Mouse (Mus musculus) embryonic facial prominence, embryonic 12.5 days (tissue): ENCODE data around the gene Cit. TPM values are rescaled to one million over a fixed set of nuclear protein-coding genes. Genes with fewer than 3 reads are reported as not detected.

Source experiments
- ATAC-seq: fragments of 200-750 bp; cut with Nextera tagmentation; 2 replicates; pipeline ENCODE4 v1.8.0; 2017; ENCODE audit not compliant: insufficient number of reproducible peaks, insufficient read depth, low FRiP score, low TSS enrichment
- H3K27ac ChIP-seq: fragments of 300-500 bp; sonication (generic); 2 replicates; pipeline ENCODE4 v1.5.1; 2016; ENCODE audit warnings: mild to moderate bottlenecking
- H3K27me3 ChIP-seq: fragments of 300-500 bp; sonication (generic); 2 replicates; pipeline ENCODE4 v1.6.1; 2016; ENCODE audit warnings: mild to moderate bottlenecking, moderate library complexity
- H3K36me3 ChIP-seq: fragments of 300-500 bp; sonication (generic); 2 replicates; pipeline ENCODE4 v1.6.1; 2016; ENCODE audit warnings: mild to moderate bottlenecking
- H3K4me1 ChIP-seq: fragments of 300-500 bp; sonication (generic); 2 replicates; pipeline ENCODE4 v1.6.1; 2016
- H3K4me2 ChIP-seq: fragments of 300-500 bp; sonication (generic); replicated peaks from 2 replicates; pipeline ENCODE4 v1.6.1; 2016; ENCODE audit warnings: mild to moderate bottlenecking, moderate library complexity
- H3K4me3 ChIP-seq: fragments of 300-500 bp; sonication (generic); 2 replicates; pipeline ENCODE4 v1.5.1; 2016; ENCODE audit warnings: mild to moderate bottlenecking
- H3K9ac ChIP-seq: fragments of 300-500 bp; sonication (generic); 2 replicates; pipeline ENCODE4 v1.6.1; 2016; ENCODE audit warnings: mild to moderate bottlenecking, moderate library complexity
- H3K9me3 ChIP-seq: fragments of 300-500 bp; sonication (generic); 2 replicates; pipeline ENCODE4 v1.6.1; 2016; ENCODE audit warnings: mild to moderate bottlenecking, moderate library complexity
- WGBS: fragments of 180-500 bp; shearing (Covaris S2); methylation state at CpG from one replicate; pipeline ENCODE4 v1.1.7; 2016; 5-methylcytosine and 5-hydroxymethylcytosine counted together
- polyA plus RNA-seq: library from polyadenylated mRNA; unstranded; fragments of >200 nt; fragmentation: Nextera tagmentation; extraction: Ambion mirVana; gene quantifications from 2 replicates; pipeline ENCODE4 v1.2.1, GENCODE M21; 2016

The Cit gene
- polyA plus RNA-seq, 1 experiment from 2014 or later = 36.3 TPM

- Histone ChIP-seq H3K4me3 (no peak overlapping the region), H3K36me3 (no peaks in the 10 kb centered on the region), H3K27ac (no peak overlapping the region), H3K9me3 (no peaks in the 10 kb centered on the region), H3K4me1 (no peaks in the 10 kb centered on the region), H3K9ac (no peak overlapping the region), H3K27me3 (no peaks in the 10 kb centered on the region), H3K4me2 (no peak overlapping the region)
- WGBS = 61% methylated on average over 6 of the region's 6 CpGs
- ATAC-seq = no peak
These were observed 7.0 kb upstream of the Cit start for GRCm38 (mm10) chr5:115838059-115838458.

GRCm38 (mm10) chr5:115840453-115840852, 4.6 kb upstream of the Cit start:
- WGBS = 84% methylated on average over 5 of the region's 5 CpGs
- H3K27me3 ChIP-seq = no peaks in the 10 kb centered on the region
- peaks cover 7% of the 10 kb centered on the region for H3K4me1 ChIP-seq
- no peaks in the 10 kb centered on the region for H3K36me3 ChIP-seq
- no peak for ATAC-seq
- H3K4me3 ChIP-seq = no peak overlapping the region
- H3K9me3 ChIP-seq = no peaks in the 10 kb centered on the region
- H3K27ac ChIP-seq = no peak overlapping the region
- no peak overlapping the region for H3K9ac ChIP-seq
- no peak overlapping the region for H3K4me2 ChIP-seq

DNA sequence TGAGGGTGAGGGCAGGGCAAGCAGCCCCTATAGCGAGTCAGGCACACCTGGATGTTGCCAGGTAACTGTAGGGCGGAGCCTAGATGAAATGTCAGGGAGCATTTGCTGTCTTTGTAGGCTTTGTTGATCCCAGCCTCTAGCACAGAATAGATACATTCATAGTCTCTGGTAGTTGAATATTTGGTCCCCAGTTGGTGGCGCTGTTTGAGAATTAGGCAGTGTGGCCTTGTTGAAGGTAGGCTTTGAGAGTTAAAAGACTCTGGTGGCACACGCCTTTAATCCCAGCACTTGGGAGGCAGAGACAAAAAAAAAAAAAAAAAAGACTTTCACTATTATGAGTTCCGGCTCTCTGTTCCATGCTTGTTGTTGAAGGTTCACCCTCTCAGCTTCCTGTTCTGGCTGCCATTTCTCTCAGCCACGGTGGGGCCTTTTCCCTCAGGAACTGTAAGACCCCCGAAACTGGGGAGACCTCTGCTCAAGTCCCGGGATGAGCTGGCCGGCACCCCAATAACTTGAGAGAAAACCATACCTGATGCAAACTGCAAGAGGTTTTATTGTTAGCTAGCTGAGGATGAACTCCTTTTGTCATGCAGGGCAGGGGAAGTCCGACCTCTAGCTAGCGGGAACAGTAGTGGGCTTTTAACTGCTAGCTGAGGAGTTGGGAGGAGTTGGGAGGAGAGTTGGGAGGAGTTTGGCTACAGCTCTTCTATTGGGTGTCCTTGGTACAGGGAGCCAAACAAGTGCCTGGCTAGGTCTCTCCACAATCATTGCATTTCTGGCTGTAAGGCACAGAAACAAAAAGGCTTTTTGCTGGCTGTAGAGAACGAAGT, 3.9 kb upstream of the Cit start:
- Histone ChIP-seq H3K4me2 (no peak overlapping the region), H3K4me1 (peaks cover 14% of the 10 kb centered on the region), H3K9me3 (no peaks in the 10 kb centered on the region), H3K27me3 (no peaks in the 10 kb centered on the region), H3K36me3 (no peaks in the 10 kb centered on the region), H3K27ac (no peak overlapping the region), H3K9ac (no peak overlapping the region), H3K4me3 (no peak overlapping the region)
- 74% methylated on average over 12 of the region's 12 CpGs for WGBS
- no peak for ATAC-seq

DNA sequence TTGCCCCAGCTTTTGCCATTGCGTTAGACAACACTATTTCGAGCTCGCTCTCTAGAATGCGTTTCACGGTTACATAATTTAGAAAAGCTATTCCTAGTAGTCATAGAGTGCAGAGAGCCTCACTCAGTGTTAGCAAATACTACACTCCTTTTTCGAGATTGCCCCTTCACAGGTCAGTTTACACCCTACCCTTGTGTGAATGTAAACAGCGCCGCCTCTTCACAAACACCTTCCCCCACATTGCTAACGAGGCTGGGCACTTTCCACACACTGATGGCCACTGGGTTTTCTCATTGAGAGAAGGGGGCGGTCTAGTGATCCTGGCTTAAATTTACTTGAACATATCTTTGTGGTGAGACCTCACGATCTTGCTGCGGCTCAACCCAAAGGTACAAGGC, 711 bp upstream of the Cit start:
- H3K4me3 ChIP-seq = peak overlapping the region; percentile 75
- H3K27me3 ChIP-seq = no peaks in the 10 kb centered on the region
- 3% methylated on average over 12 of the region's 12 CpGs for WGBS
- H3K9ac ChIP-seq = peak overlapping the region; percentile 44
- H3K36me3 ChIP-seq = peaks cover 3% of the 10 kb centered on the region; the same call in 1 of the 2 replicates
- peak overlapping the region; percentile 89 for H3K4me2 ChIP-seq
- no peaks in the 10 kb centered on the region for H3K9me3 ChIP-seq
- H3K27ac ChIP-seq = no peak overlapping the region
- ATAC-seq = no peak
- peaks cover 20% of the 10 kb centered on the region for H3K4me1 ChIP-seq

- 33% methylated on average over 8 of the region's 8 CpGs for WGBS
- no peak for ATAC-seq
- Histone ChIP-seq H3K27me3 (no peaks in the 10 kb centered on the region), H3K9ac (peak overlapping the region; percentile 78), H3K4me1 (peaks cover 20% of the 10 kb centered on the region), H3K4me2 (peak overlapping the region; percentile 89), H3K36me3 (peaks cover 10% of the 10 kb centered on the region), H3K27ac (no peak overlapping the region), H3K9me3 (no peaks in the 10 kb centered on the region), H3K4me3 (peak overlapping the region; percentile 75)
These were observed 627 bp downstream of the Cit start for GRCm38 (mm10) chr5:115845635-115846174.

- Histone ChIP-seq H3K4me3 (no peak overlapping the region), H3K4me2 (no peak overlapping the region), H3K9ac (no peak overlapping the region), H3K9me3 (no peaks in the 10 kb centered on the region), H3K27me3 (no peaks in the 10 kb centered on the region), H3K4me1 (peaks cover 20% of the 10 kb centered on the region), H3K36me3 (peaks cover 18% of the 10 kb centered on the region), H3K27ac (no peak overlapping the region)
- no peak for ATAC-seq
- WGBS = 87% methylated on average over 8 of the region's 8 CpGs
These were observed 2.1 kb downstream of the Cit start for GRCm38 (mm10) chr5:115847166-115847565.

- 86% methylated on average over 7 of the region's 7 CpGs for WGBS
- Histone ChIP-seq H3K4me1 (peaks cover 20% of the 10 kb centered on the region), H3K9ac (no peak overlapping the region), H3K36me3 (peaks cover 29% of the 10 kb centered on the region), H3K4me2 (no peak overlapping the region), H3K27ac (no peak overlapping the region), H3K9me3 (no peaks in the 10 kb centered on the region), H3K27me3 (no peaks in the 10 kb centered on the region), H3K4me3 (no peak overlapping the region)
- ATAC-seq = no peak
These were observed 3.4 kb downstream of the Cit start for GRCm38 (mm10) chr5:115848463-115848862.

DNA sequence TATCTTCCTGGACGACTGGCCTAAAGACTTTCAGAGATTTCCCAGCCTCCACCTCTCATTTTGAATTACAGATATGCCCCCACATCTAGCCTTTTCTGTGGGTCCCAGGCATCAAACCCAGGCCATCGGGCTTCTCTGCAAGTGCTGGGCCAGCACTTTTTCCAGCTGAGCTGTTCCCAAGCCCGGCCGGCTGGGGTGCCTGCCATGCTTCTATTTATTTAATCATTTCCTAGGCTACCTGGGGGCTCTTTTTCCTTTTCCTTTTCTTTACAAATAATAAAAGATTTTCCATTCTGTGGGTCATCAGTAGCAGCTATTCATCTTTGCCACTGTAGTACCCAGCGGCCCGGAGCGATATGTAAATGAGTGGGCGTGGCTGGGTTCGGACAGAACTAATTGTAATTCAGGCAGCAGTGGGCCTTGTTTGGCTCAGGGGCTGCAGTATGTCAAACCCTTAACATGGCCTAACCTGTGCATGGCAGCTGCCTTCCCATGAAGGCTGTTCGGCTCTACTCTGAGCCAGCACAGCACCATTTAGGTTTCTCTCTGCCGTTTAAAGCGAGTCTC, 4.3 kb downstream of the Cit start:
- H3K36me3 ChIP-seq = peaks cover 37% of the 10 kb centered on the region

DNA sequence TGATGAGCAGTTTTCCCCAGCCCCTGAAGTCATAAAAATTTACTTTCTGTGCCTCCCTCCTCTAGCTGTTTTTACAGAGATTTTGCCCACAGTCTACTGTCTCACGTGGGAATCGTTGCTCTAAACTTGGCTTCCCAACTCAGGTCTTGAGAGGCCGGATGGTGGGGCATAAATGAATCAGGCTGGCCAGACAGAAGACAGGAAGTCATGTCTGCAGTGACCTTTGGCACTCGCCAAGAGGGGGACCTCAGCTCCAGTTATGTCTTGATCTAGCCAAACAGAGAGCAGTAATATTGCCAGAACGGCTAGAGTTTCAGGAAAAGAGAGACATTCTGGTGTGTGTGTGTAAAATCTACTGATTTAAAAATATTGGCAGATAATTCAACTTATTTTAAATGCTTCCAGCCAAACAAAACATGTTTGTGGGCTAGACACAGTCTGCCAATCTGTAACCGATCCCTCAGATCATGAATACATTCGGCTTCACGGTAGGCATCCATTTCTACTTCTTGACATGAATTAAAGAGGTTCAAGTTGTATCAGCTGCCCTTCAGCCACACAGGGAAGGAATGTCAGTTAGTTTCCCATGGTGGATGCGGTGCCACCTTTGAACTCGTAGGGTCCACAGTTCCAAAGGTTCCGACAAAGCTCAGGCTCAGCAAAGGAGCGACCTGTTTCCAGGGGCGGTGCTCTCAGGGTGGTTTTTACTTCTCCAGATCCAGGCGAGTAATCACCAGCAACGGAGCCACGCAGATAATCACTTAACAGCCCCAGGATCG, 5.4 kb downstream of the Cit start:
- WGBS = 87% methylated on average over 17 of the region's 17 CpGs
- Histone ChIP-seq H3K9me3 (no peaks in the 10 kb centered on the region), H3K9ac (no peak overlapping the region), H3K4me2 (no peak overlapping the region), H3K36me3 (peaks cover 39% of the 10 kb centered on the region), H3K27me3 (no peaks in the 10 kb centered on the region), H3K4me3 (no peak overlapping the region), H3K4me1 (peaks cover 13% of the 10 kb centered on the region), H3K27ac (no peak overlapping the region)
- no peak for ATAC-seq

More for the DNA sequence above, 4.3 kb downstream of the Cit start:
- WGBS = 87% methylated on average over 12 of the region's 12 CpGs
- Histone ChIP-seq H3K27ac (no peak overlapping the region), H3K4me2 (no peak overlapping the region), H3K9me3 (no peaks in the 10 kb centered on the region), H3K27me3 (no peaks in the 10 kb centered on the region), H3K4me1 (peaks cover 15% of the 10 kb centered on the region), H3K9ac (no peak overlapping the region), H3K4me3 (no peak overlapping the region)
- ATAC-seq = no peak

DNA sequence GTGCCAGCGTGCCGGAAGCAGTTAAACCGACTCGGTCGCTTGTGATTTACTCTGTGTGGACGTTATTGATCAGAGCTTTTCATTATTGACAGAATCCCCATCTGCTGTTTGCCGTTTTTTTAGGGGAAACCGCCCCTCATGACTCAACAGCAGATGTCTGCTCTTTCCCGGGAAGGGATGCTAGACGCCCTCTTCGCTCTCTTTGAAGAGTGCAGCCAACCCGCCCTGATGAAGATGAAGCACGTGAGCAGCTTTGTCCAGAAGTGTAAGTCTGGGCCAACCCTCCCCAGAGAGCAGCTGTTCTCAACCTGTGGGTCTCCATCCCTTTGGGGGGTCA, 5.9 kb downstream of the Cit start:
- Histone ChIP-seq H3K27ac (no peak overlapping the region), H3K36me3 (peaks cover 39% of the 10 kb centered on the region), H3K9me3 (no peaks in the 10 kb centered on the region), H3K4me3 (no peak overlapping the region), H3K27me3 (no peaks in the 10 kb centered on the region), H3K9ac (no peak overlapping the region), H3K4me2 (no peak overlapping the region), H3K4me1 (peaks cover 7% of the 10 kb centered on the region)
- ATAC-seq = no peak
- 92% methylated on average over 13 of the region's 13 CpGs for WGBS

DNA sequence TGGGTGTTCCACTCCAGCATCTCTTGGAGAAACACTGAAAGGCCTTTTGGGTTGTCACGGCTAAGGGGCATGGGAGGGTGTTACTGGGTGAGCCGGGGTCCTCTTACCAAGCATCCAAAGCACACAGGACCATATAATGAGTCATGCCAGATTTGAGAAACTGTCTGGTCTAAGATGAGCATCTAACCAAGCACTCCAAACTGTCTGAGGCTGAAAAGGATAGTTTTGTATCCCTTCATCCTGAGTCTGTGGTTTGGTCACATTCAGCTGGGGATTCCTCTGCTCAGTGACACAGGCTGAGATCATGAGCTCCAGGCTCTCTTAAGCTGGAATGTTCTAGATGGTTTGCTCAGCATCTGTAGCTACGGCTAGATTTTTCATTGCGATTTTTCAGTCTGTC, 7.4 kb downstream of the Cit start:
- no peak overlapping the region for H3K4me3 ChIP-seq
- ATAC-seq = no peak
- H3K4me1 ChIP-seq = no peaks in the 10 kb centered on the region
- H3K9me3 ChIP-seq = no peaks in the 10 kb centered on the region
- no peak overlapping the region for H3K4me2 ChIP-seq
- H3K27ac ChIP-seq = no peak overlapping the region
- no peak overlapping the region for H3K9ac ChIP-seq
- H3K36me3 ChIP-seq = peaks cover 47% of the 10 kb centered on the region
- WGBS = 92% methylated on average over 4 of the region's 4 CpGs
- H3K27me3 ChIP-seq = no peaks in the 10 kb centered on the region
